Mouse (Mus musculus): ENCODE measurements around the gene Gm5737.

Gene Gm5737

DNA sequence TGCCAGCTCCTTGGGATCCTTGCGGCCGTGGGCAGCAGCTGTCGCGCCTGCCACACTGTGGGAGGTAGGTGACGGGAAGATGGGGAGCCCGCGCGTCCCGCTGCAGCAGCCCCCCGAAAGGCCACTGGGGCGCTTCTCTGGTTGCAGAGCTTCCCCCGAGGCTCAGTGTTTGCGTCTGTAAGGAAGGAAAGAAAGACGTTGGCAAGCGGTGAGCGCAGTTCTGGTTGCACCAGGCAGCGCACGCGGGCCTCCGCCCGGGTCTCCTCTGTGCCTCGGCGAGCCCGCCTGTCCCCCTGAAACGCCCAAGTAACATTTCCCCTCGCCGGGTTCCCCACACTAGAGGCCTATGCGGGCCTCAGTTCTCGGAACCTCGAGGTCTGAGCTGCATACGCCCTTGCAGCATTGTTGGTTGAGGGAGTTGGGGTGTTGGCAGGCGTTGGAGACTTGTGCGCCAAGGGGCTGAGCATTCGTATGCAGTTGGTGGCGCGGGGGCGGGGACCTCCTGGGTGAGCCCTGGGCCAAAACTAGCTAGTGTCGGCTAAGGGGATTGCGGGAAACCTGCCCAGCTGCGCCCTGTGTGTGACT lies 31.0 kb downstream of the Gm5737 start:
- DNase-seq = peak; percentile 76 to 78

DNA sequence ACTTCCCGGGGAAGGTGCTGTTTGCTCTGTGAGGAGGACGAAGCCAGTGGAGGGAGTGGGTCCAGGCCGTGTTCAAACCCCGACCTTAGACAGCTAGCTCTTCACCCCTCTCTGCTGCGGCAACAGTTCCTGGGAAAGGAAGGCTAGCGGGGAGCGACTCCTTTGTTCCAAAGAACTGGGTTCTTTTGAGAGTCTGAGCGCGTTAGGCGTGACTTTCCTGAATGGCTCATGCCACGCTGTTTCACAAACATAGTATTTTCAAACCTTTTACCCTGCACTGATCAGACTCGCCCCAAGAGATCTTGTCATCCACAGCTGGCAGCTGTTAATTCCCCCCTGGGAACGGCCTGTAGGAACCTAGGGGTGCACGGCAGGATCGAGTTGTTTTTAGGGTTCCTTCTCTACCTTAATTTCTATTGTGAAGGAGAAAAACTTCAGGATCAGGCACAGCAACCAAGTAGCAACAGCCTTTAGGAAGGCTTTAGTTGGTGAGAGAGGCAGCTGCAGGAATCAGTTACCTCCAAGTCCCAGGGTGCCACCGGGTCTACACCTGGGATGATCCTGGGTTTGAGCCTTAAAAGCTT lies 31.8 kb downstream of the Gm5737 start:
- DNase-seq = no peak

DNA sequence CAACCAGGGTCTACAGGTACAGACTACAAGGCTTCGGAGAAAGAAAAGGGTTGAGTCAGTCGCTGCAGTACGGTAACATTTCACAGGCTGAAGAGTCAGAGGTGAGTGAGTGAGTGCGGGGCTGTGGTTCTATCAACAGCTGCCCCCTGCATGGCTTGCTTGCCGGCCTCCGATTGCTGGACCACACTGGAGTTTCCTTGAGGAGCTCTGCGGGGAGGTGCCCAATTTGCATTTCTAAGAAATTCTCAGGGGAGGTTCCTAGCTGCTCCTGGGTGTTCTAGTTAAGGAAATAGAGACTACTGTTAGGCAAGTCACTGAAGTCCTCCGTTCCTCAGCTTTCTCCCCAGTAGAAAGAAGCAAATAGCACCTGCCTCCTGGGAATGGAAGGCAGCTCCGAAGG lies 32.5 kb downstream of the Gm5737 start:
- DNase-seq = no peak

DNA sequence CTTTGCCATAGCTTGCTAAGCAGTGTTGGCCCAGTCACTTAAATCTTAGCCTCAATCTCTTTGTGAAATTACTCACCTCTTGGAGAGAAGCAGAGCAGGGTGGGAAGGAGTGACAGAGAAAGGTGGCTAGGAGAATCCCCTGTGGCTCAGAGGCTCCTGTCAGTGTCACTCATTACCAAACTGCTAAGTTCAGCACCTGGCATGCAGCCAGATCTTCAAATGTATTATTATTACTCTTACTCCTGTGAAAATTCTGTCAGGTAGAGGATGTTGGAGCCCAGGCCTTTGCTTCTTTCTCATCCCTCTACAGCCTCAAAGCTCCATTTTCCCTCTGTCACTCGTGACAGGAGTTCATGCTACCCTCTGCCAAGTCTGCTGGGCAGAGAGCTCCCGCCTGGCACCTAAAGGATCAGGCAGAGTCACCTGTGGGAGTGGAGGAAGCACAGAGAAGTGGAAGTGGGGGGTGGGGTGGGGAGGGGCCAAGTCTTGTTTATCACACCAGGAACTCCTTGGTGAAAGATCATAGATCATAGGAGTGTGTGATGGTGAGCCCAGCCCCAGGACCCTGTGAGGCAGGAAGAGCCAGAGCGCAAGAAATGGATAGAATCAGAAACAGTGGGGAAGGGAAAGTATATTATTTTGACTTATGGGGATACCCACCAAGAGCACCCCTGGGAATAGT lies 36.8 kb downstream of the Gm5737 start:
- no peak for DNase-seq

DNA sequence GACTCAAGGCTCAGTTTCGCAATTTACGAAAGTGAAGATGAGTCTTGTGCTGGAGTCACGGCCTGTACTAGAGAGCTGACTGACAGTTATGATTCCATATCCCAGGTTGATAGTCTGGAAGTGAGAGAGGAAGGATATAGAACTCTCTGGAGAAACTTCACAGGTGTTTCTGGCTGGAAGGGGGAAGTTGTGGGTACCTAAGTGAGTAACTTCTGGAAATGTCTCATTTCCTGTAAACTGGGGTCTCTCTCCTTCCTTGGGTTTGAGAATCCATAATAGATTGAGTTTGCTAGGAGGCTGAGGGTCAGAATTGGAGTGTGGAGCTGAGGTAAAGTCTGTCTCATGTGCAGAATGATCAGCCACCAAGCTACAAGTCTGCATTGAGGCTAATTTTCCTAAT lies 38.0 kb downstream of the Gm5737 start:
- no peak for DNase-seq

DNA sequence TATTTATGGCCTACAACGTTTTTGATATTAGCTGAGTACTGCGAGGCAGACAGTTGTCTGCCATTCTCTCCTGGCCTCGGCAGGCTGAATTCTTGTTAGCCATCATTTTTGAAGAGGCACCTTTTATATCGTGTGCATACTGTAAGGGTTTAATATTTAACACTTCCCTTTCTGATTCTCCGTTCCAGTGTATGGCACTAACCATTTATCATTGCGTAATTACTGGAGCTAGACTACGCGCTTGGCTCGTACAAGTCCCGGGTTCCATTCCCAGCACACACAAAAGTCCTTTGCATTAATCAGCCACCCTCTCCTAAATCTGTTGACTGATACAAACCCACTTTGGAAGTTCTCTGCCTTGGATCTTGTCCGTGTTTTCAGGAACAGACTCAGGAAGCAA lies 47.7 kb downstream of the Gm5737 start:
- DNase-seq = no peak

DNA sequence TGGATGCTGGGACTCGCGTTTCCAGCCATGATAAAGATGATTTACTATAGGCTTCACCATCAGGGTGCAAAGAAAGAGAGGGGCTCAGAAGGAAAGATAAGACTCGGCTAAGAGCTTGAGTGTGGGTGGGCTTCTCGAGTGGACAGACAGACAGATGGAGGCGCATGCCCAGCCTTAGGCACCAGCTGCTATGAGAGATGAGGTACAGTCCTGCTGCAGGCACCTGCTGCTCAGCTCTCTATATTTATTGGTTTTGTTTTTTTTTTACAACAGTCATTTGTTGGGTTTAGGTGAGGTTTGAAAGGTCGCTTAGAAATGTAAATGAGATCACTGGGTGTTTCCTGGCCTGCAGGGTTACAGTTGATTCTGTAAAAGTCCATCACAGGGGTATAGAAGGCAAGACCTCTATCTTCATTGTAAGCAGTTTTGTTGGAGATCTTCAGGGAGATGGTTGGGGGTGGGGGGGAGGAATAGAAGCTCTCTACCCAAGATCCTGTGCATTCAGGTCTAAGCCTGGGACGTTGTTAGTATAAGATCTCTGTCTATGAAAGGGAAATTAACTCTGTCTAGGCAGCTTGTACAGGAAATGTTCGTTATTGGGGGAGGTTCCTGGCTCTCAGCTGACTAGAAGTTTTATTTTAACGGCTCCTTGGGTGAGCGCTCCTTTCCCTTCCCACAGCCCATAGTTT lies 48.8 kb downstream of the Gm5737 start:
- DNase-seq = no peak

DNA sequence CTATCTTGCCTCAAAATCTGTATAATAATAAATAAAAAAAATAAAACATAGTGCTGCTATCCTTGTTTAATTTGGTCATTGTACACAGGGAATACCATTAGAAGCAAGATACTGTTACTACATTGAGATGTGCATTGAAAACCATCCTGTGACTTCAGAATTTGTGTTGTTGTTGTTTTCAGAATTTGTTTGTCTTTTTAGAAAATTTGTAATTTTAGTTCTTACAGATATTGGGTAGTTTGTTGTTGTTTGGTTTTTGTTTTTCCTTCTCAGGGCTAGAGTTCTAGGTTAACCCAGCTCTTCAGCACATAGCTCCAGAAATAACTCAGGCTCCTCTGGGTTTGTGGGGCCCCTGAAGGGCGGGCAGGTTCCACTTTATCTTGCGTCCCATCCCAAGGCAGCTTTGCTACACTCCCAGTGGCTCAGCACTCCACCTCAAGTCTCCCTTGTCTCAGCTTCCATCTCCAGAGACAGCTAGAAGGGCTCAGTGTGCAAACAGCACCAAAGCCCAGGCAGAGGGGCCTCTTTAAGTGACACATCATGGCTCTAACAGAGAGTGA lies 49.4 kb downstream of the Gm5737 start:
- DNase-seq = no peak

DNA sequence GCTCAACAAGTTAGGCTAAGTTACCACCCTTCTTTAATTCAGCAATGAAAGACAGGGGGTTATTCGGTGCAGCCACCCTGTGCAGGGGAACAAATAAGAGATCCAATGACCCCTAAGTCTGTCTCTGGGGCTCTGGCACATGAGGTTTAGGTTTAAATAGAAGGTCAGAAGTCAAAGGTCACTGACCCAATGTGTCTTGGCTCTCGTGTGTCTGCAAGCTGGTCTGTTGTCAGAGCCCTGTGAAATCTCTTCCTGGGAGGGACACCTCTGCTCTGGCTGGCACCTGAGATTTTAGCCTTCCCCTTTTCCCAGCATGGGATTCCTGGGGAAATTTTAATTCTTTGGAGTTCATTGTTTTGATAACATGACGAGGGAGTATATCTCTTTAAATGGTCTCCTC lies 50.0 kb downstream of the Gm5737 start:
- no peak for DNase-seq

DNA sequence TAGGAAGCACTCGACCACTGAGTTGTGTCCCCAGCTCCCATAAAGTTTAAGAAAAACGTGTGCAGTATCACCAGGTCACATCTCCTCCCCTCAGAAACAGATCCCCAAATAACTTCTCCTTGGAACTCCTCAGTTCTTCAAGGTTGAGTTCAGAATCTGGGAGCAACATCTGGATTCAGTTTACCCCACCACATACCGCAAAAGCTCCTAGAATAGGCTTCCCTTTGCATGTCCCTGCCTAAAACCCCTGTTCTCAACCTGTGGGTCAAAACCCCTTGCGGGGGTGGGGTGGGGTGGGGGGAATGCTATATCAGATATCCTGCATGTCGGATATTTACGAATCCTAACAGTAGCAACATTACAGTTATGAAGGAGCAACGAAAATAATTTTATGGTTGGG lies 50.5 kb downstream of the Gm5737 start:
- no peak for DNase-seq

DNA sequence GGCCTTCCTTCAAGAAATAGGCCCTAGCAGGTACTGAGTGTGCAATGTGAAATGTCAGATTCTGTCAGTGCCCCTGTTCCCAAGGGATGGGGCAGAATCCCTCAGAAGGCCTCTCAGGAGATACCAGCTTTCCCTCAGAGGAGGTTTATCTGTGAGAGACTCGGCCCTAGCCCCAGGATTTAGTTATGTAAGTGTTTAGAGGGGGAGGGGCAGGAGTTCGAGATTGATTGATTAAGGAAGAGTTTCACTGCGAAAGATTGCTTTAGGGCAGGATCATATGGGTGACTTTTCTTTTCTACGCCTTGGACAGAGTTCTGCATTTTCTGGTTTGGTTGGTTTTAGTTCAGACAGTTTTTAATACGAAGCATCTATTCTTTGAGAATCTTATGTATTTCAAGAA lies 51.3 kb downstream of the Gm5737 start:
- DNase-seq = no peak

DNA sequence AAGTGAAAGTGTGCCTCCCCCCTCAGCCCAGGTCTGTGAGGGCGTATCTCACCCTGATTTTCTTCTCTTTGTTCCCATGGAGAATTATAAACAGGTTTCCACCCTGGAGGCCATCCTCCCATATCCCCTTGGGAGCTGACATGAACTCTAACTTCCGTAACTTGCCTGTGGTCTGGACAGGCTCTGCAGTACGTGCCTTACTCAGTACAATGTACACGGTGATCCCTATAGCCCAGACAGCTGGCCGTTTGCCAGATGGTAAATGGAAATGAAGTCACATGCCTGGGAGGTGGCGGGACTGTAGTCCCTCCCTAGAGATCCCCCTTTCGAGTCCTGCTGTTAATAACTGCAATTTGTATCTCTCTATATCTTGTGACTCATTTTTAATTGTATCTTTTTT lies 52.9 kb downstream of the Gm5737 start:
- peak; percentile 75 to 78 for DNase-seq

DNA sequence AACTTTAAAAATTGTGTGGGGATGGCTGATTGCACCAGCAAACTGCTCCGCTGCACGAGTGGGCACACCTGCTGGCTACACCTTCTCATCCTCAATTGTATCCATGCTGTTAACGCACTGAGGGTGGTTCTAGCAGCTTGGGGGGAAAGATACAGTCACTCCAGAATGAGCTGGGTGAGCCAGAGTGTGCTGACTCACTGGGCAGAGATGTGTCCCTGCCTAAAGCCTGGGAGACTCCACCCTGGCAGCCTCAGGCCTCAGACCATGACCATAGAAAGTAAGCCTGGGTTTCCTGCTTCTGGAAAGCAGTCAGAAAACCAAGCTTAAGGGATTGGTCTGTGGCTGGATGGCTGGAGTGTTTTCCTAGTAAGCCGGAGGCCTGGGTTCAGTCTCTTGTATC lies 53.7 kb downstream of the Gm5737 start:
- no peak for DNase-seq

DNA sequence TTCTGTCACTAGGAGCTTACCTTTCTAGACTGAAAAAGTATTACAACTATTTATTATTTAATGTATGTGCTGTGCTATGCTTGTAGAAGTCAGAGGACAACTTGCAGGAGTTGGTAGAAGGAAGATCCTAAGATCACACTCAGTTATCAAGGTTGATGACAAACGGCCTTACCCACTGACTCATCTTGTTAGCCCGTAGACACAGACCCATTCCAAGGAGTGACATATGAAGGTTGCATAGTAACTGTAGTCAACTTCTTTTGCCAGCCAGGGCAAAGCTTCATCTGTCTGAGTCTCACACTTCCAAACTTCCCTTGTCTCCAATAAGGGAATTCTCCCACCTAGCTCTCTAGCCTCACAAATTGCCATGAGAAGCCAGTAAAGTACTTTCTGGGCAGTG lies 54.5 kb downstream of the Gm5737 start:
- DNase-seq = no peak

DNA sequence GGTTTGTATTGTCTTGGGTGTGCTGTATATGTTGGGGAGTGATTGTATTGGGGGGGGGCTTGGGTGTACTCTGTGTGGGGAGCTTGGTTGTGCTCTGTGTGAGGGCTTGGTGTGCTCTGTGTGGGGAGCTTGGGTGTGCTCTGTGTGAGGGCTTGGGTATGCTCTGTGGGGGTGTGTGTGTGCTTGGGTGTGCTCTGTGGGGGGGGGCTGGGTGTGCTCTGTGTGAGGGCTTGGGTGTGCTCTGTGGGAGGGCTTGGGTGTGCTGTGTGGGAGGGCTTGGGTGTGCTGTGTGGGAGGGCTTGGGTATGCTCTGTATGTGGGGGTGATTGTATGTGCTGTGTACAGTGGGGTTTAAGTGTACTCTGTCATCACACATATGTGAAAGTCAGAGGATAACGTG lies 55.6 kb downstream of the Gm5737 start:
- DNase-seq = no peak

DNA sequence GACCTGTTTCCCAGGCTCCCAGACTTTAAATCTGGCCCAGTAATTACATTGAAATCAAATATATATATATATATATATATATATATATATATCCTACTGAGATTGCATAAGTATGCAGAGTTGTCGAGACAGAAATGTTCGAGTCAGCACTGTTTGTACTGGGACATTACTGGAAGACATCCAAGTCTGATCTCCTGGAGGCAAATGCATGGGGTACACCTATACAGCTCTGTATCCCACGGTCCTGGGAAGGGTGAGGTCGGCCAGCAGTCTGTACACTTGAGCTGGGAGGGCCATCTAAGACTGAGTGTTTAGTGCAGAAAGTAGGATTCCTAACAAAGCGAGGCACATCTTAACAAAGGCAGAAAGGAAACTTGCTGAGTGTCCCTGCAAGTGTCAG lies 57.7 kb downstream of the Gm5737 start:
- no peak for DNase-seq

DNA sequence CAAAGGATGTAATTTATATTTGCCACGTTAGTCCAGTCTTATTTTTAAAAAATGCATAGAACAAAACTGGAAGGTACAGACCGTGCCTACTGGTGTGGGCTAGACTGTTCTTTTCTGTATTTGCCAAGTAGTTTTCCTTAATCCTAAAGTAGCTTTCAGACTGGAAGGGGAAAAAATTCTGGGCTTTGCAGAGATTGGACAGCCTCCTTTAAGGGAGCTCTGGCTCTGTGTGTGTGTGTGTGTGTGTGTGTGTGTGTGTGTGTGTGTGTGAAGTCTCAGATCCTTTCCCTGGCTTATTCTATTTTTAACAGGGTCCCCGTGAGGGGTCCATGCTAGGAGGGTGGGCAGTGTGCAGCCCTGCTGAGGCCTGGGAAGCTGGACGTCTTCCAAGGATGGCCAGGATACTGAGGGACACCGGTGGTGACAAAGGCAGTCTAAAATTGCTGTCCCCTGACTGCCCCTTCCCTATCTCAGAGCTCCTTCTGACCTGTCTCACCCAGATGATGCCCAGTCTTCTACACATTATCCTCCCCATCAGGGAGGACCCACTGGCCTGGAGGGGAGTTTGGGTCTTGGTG lies 58.4 kb downstream of the Gm5737 start:
- no peak for DNase-seq

DNA sequence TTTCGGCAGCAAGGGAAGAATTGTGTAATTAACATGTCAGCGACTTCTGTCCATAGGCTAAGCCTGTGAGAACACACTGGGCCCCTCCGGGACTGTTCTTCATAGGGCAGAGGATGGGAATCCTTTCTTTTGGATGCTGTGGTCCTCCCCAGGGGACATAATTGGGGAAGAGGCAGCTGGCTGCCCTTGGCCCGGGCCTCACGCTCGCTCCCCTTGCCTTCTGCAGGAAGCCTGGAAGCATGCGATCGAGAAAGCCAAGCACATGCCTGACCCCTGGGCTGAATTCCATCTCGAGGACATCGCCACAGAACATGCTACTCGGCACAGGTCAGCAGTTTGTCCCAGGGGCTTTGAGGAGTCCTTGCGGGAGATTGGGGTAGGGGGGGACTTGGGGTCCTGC lies 60.9 kb downstream of the Gm5737 start:
- no peak for DNase-seq

DNA sequence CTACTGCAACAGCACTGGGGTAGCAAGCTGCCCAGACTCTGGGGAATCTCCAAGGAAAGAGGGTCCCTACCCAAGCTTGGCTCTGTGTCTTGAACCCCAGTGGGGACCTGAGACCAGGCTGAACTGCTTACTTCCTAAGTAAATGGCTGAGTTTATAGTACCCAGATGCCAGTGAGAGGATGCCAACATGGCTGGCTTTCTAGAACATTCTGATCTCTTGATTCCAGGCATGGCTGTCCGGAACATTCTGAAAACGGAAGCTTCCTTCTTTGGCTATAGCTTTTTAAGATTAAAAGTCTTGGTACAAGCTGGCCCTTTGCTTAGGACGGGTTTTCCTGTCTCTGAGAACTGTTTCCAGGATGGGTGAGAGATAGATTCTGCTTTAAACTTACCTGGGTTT lies 61.9 kb downstream of the Gm5737 start:
- DNase-seq = no peak

DNA sequence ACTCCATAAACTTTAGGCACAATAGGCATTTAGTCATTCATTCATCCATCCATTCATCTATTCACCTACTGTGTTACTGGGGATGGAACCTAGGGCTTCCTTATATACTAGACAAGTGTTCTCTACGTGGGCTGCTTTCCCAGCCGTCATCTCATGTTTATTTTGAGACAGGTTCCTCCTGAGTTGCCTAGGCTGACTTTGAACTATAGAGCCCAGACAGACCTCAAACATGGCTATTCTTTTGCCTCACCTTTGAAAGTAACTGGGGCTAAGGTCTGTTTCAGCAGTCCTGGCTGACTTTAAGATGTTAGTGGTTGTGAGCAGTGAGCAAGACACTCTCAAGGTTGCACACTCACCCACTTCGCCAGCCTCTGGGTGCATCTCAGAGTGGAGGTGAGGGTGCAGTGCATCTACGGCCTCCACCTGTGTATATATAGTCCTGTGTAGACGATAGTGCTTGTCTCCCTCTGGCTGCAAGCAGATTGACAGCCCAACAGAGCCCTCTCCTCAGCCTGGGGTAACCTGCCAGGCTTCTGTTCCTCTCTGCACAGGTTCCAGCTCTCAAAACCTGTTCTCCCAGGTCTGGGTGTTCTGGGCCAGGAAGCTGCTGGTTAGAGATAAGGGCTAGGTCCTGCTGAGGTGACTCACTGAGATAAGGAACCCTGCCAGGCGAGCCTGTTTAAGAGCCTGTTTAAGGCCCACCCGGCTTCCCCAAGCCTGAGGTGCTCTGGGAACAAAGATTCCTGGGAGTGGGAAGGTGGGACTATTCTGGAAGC lies 62.8 kb downstream of the Gm5737 start:
- DNase-seq = no peak

DNA sequence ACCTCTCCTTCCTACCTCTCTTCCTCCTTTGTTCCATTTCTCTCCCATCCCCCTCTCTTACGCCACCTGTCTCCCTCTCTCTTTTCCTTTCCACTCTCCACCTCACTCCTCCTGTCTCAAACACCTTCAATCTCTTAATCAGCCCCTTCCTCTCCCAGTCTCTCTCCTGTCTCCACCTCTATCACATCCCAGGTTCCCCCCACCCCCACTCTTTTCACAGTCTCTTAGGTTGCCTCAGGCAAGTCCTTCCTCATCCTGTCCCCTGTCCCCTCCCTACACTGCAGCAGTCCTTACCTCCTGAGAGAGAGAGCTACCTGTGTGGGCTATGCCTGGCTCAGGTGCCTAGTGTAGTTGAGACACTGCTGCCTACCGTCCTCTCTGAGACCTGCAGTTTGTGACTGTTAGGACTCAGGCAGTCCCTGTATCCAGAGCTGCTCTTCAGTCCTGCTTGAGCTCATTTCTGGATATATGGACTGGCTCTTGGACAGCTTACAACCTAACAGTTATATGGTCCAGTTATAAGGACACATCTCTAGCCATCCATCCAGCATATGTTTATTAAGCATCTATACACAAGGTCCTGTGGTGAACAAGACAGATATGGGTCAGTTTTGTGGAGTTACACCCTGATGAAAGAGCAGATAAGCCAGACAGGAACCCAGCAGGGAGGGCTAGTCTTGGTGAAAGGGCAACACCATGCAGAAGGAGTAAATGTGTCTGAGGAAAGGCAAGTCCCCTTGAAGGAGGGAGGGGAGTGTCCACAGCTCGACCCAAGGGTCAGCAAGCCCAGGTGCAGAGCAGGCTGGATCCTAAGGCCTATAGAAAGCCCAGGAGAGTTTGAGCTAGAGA lies 63.6 kb downstream of the Gm5737 start:
- no peak for DNase-seq

DNA sequence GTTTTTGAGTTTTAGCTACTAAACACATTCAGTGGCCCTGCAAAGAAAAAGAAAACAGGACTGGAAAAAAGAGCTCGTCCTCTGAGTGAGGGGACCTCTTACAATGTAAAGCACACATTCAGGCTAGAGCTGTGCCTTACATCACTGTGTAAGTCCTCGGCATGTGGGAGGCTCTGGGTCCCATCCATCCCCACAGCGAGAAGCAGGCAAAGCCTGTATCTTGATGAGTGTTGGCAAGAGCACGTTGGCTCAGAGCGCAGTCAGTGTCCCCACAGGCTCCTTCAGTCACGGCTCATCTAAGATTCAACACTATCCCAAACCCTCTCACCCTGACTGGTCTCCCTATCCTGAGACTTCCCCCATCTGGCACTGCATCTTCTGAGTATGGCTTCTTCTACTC lies 66.1 kb downstream of the Gm5737 start:
- DNase-seq = no peak
